Mouse (Mus musculus): Measurements from ENCODE around the gene Inpp5k.

- no peak for TF ChIP-seq POLR2A (IDR thresholded peaks at IDR 0.05; ENCODE audit: low read depth, low read length)
- TF ChIP-seq CTCF (IDR thresholded peaks at IDR 0.05; ENCODE audit: extremely low read depth, insufficient read depth, insufficient read length, insufficient replicate concordance) = no peak
Measured at GRCm38 (mm10) chr11:75671426-75672180, 40.8 kb downstream of the Inpp5k start.

All from spleen, adult 2 months (tissue).